ENCODE assay signal across 9 mouse cellular contexts in genomic region chr5:137885894-137886293, GRCm38 (mm10). TPM values are rescaled to one million over a fixed set of nuclear protein-coding genes. Genes with fewer than 3 reads are reported as not detected.
DNase-seq lines count a peak whose midpoint lies in the region; ATAC-seq lines count a peak whose summit lies in the region.
"Had no signal": no experiment of that assay in that cellular context is flagged by ENCODE, and none has a peak within 500 bp of the region (broad histone marks: within the 10 kb centered on the region; RNA-seq: fewer than 3 reads in every experiment).

No protein-coding gene starts in this region.

- no peaks in the 10 kb centered on the region for H3K9me3 ChIP-seq in midbrain, embryonic 11.5 days (ENCODE audit: control insufficient read depth, low read length)
- H3K9me3 ChIP-seq in midbrain, embryonic 15.5 days = no peaks in the 10 kb centered on the region
- H3K9me3 ChIP-seq: limb, embryonic 12.5 days had no signal

- no peaks in the 10 kb centered on the region for H3K27me3 ChIP-seq in midbrain, embryonic 11.5 days (ENCODE audit: control insufficient read depth, insufficient read depth, low read length)
- no peaks in the 10 kb centered on the region for H3K27me3 ChIP-seq in midbrain, embryonic 15.5 days (replicated peaks)
- H3K27me3 ChIP-seq: limb, embryonic 12.5 days had no signal

- H3K36me3 ChIP-seq in midbrain, embryonic 11.5 days (ENCODE audit: control insufficient read depth, insufficient read depth, low read length) = no peaks in the 10 kb centered on the region
- no peaks in the 10 kb centered on the region for H3K36me3 ChIP-seq in midbrain, embryonic 15.5 days (replicated peaks)
- H3K36me3 ChIP-seq: limb, embryonic 12.5 days had no signal

- 27% methylated on average over 2 of the region's 2 CpGs for WGBS in midbrain, embryonic 11.5 days
- WGBS in midbrain, embryonic 15.5 days = 7% methylated on average over 2 of the region's 2 CpGs

- H3K4me3 ChIP-seq in midbrain, embryonic 11.5 days (ENCODE audit: low read depth, low read length) = no peak overlapping the region
- H3K4me3 ChIP-seq in midbrain, embryonic 15.5 days = no peak overlapping the region
- H3K4me3 ChIP-seq: limb, embryonic 12.5 days had no signal

- ATAC-seq in midbrain, embryonic 11.5 days (ENCODE audit: low FRiP score) = no peak
- no peak for ATAC-seq in midbrain, embryonic 15.5 days (replicated peaks)
- peak; percentile 60 for ATAC-seq in granulocyte monocyte progenitor cell, adult 5-6 weeks (replicated peaks; ENCODE audit: poor library complexity, severe bottlenecking)
- ATAC-seq in activated CD4-positive, CD25-positive, alpha-beta regulatory T cell, adult 4 months = no peak

- peak; percentile 89 for DNase-seq in midbrain, embryonic 11.5 days (ENCODE audit: low spot score, missing footprints)
- DNase-seq in R1 (ENCODE audit: low read depth, low spot score) = peak; percentile 68
- peak; percentile 5 for DNase-seq in cerebellum, adult 11-12 months
- peak; percentile 15 for DNase-seq in left cerebral cortex, adult 11 months (ENCODE audit: low spot score)
- DNase-seq in mesoderm, embryonic 11.5 days (ENCODE audit: low read depth, low spot score) = peak; percentile 60

- no peak overlapping the region for H3K27ac ChIP-seq in midbrain, embryonic 11.5 days (ENCODE audit: low read depth, low read length)
- H3K27ac ChIP-seq in midbrain, embryonic 15.5 days = no peak overlapping the region
- H3K27ac ChIP-seq: limb, embryonic 12.5 days had no signal

- no peak overlapping the region for H3K9ac ChIP-seq in midbrain, embryonic 11.5 days (ENCODE audit: low read length)
- no peak overlapping the region for H3K9ac ChIP-seq in midbrain, embryonic 15.5 days
- H3K9ac ChIP-seq: limb, embryonic 12.5 days had no signal

- H3K4me1 ChIP-seq in midbrain, embryonic 11.5 days (ENCODE audit: control insufficient read depth, insufficient read depth, low read length) = no peaks in the 10 kb centered on the region
- H3K4me1 ChIP-seq in midbrain, embryonic 15.5 days = no peaks in the 10 kb centered on the region
- H3K4me1 ChIP-seq: limb, embryonic 12.5 days had no signal

- no peak overlapping the region for H3K4me2 ChIP-seq in midbrain, embryonic 11.5 days
- H3K4me2 ChIP-seq in midbrain, embryonic 15.5 days = no peak overlapping the region
- H3K4me2 ChIP-seq: limb, embryonic 12.5 days had no signal

RNA-seq across cellular contexts. Expression of gene Pilrb2, which starts 14.3 kb away (rescaled TPM):
- polyA plus RNA-seq in midbrain, embryonic 11.5 days (2014; fragmentation: Nextera tagmentation; extraction: Ambion mirVana) = not detected in 2 replicates
- polyA plus RNA-seq in midbrain, embryonic 15.5 days (2015; fragmentation: Nextera tagmentation; extraction: Ambion mirVana) = not detected in 2 replicates
- 3.2 and 13.2 TPM in 2 replicates for total RNA-seq in granulocyte monocyte progenitor cell, adult 5-6 weeks (2014; fragmentation: Nextera tagmentation)
- total RNA-seq in granulocyte monocyte progenitor cell, adult 5-6 weeks (2017) = 4.3 and 10.3 TPM in 2 replicates
- not detected for polyA plus RNA-seq in activated CD4-positive, CD25-positive, alpha-beta regulatory T cell, adult 4 months (2017; shearing (Covaris generic))
- polyA plus RNA-seq: limb, embryonic 12.5 days had no signal

RNA-seq across cellular contexts. Expression of gene Pilrb1, which starts 28.0 kb away (rescaled TPM):
- polyA plus RNA-seq in midbrain, embryonic 11.5 days (2014; fragmentation: Nextera tagmentation; extraction: Ambion mirVana) = not detected in 2 replicates
- not detected in 2 replicates for polyA plus RNA-seq in midbrain, embryonic 15.5 days (2015; fragmentation: Nextera tagmentation; extraction: Ambion mirVana)
- total RNA-seq in granulocyte monocyte progenitor cell, adult 5-6 weeks (2014; fragmentation: Nextera tagmentation) = 3.5 and 12.1 TPM in 2 replicates
- total RNA-seq in granulocyte monocyte progenitor cell, adult 5-6 weeks (2017) = 7.2 and 7.6 TPM in 2 replicates
- 1 to 10 TPM in 1 of 2 experiments, not detected in 1; 1.6 TPM for polyA plus RNA-seq in activated CD4-positive, CD25-positive, alpha-beta regulatory T cell, adult 4 months (2017; shearing (Covaris generic))
- polyA plus RNA-seq: limb, embryonic 12.5 days had no signal

RNA-seq across cellular contexts. Expression of gene Cyp3a13, which starts 35.5 kb away (rescaled TPM):
- not detected in 2 replicates for polyA plus RNA-seq in midbrain, embryonic 11.5 days (2014; fragmentation: Nextera tagmentation; extraction: Ambion mirVana)
- not detected in 2 replicates for polyA plus RNA-seq in midbrain, embryonic 15.5 days (2015; fragmentation: Nextera tagmentation; extraction: Ambion mirVana)
- total RNA-seq in granulocyte monocyte progenitor cell, adult 5-6 weeks (2014; fragmentation: Nextera tagmentation) = not detected in 2 replicates
- total RNA-seq in granulocyte monocyte progenitor cell, adult 5-6 weeks (2017) = not detected in 2 replicates
- polyA plus RNA-seq in activated CD4-positive, CD25-positive, alpha-beta regulatory T cell, adult 4 months (2017; shearing (Covaris generic)) = not detected
- polyA plus RNA-seq: limb, embryonic 12.5 days had no signal

RNA-seq across cellular contexts. Expression of gene Pilra, which starts 49.8 kb away (rescaled TPM):
- 0.18 and 0.72 TPM in 2 replicates for polyA plus RNA-seq in midbrain, embryonic 11.5 days (2014; fragmentation: Nextera tagmentation; extraction: Ambion mirVana)
- 0.17 TPM in 1 of 2 replicates, not detected in the other for polyA plus RNA-seq in midbrain, embryonic 15.5 days (2015; fragmentation: Nextera tagmentation; extraction: Ambion mirVana)
- 3.2 and 4.0 TPM in 2 replicates for total RNA-seq in granulocyte monocyte progenitor cell, adult 5-6 weeks (2014; fragmentation: Nextera tagmentation)
- total RNA-seq in granulocyte monocyte progenitor cell, adult 5-6 weeks (2017) = 11.4 and 12.7 TPM in 2 replicates
- not detected for polyA plus RNA-seq in activated CD4-positive, CD25-positive, alpha-beta regulatory T cell, adult 4 months (2017; shearing (Covaris generic))

Comparison
In these comparisons a context has a peak if more than half of its experiments do, and no peak if none do; other contexts are left out.
1. DNase-seq: peak in every context shown above with its lines; median percentile 89 in midbrain, embryonic 11.5 days; 68 in R1; 60 in mesoderm, embryonic 11.5 days; 15 in left cerebral cortex, adult 11 months; 5 in cerebellum, adult 11-12 months.